Mouse (Mus musculus): Measurements from ENCODE around the gene Fam107b. TPM values are rescaled to one million over a fixed set of nuclear protein-coding genes. Genes with fewer than 3 reads are reported as not detected.

Gene Fam107b
- polyA plus RNA-seq, 1 experiment = 8.2 TPM

DNA sequence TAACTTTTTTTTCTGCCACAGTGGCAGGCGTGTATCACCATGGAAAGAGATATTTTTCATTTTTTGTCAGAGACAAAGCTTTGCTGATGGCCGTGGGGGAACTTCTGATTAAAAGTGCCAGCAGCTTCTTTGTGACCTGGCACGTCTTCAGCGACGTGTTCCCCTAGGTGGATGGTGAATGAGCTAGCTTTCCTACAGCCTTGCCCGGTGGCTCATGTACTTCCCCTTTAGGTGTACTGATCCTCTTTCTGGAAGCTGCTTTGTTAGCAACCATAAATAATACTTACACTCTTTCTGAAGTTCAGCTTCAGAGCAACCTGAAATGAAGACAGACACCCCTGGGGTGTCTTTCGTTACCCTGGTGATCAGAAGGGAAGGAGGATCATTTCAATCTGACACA, 3.6 kb downstream of the Fam107b start:
- no peaks in the 10 kb centered on the region for H3K36me3 ChIP-seq (ENCODE audit: control insufficient read depth, insufficient read depth, low read length)

DNA sequence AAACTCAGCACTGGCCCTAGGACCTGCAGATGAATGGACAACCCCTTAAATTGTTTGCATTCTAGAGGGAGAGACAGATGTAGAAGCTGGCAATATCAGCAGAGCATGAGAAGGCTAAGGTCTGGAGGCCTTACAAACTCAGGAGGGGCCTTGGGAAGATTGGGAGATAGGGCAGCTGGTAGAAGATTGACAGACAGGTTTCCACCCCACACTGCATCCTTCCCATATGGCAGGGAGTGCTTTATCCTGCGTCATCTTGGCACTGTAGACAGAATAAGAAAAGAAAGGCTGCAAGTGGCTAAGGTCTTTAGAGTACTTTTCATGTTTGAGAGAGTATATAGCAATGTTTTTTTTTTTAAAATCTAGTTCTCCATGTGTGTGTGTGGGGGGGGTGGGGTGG, 4.9 kb downstream of the Fam107b start:
- Histone ChIP-seq H3K27me3 (ENCODE audit: control insufficient read depth, insufficient read depth, low read length) (no peaks in the 10 kb centered on the region), H3K4me1 (ENCODE audit: control insufficient read depth, insufficient read depth, insufficient read length, low read length) (peaks cover 2% of the 10 kb centered on the region; the same call in 1 of the 2 replicates), H3K36me3 (ENCODE audit: control insufficient read depth, insufficient read depth, low read length) (no peaks in the 10 kb centered on the region), H3K4me3 (ENCODE audit: low read depth, low read length) (no peak overlapping the region), H3K27ac (ENCODE audit: insufficient read depth, low read depth, low read length) (no peak overlapping the region)
- TF ChIP-seq POLR2A (IDR thresholded peaks at IDR 0.05; ENCODE audit: low read depth, low read length) (no peak), CTCF (IDR thresholded peaks at IDR 0.05; ENCODE audit: extremely low read depth, insufficient read length, insufficient replicate concordance, low read depth, low read length) (no peak)
- WGBS = 75% methylated on average over 1 of the region's 1 CpGs

More for the DNA sequence above, 3.6 kb downstream of the Fam107b start:
- Histone ChIP-seq H3K27ac (ENCODE audit: insufficient read depth, low read depth, low read length) (no peak overlapping the region), H3K4me3 (ENCODE audit: low read depth, low read length) (no peak overlapping the region), H3K27me3 (ENCODE audit: control insufficient read depth, insufficient read depth, low read length) (no peaks in the 10 kb centered on the region), H3K4me1 (ENCODE audit: control insufficient read depth, insufficient read depth, insufficient read length, low read length) (peaks cover 2% of the 10 kb centered on the region; the same call in 1 of the 2 replicates)
- WGBS = 85% methylated on average over 7 of the region's 7 CpGs
- TF ChIP-seq POLR2A (IDR thresholded peaks at IDR 0.05; ENCODE audit: low read depth, low read length) = no peak
- no peak for TF ChIP-seq CTCF (IDR thresholded peaks at IDR 0.05; ENCODE audit: extremely low read depth, insufficient read length, insufficient replicate concordance, low read depth, low read length)

DNA sequence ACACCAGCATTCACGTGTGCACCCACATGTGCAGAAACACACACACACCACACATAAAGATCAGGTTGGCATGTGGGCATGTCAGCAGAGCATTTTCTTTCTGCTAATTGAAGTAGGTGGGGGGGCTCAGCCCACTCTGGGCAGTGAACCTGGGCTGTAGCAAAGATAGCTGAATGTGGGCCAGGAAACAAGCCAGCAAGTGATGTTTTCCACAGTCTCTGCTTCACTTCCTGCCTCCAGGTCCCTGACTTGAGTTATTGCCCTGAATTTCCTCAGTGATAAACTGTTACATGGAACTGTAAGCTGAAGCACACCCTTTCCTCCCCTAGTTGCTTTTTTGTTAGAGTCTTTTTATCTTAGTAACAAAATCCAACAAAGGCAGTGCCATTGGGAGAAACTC, 6.1 kb downstream of the Fam107b start:
- TF ChIP-seq CTCF (IDR thresholded peaks at IDR 0.05; ENCODE audit: extremely low read depth, insufficient read length, insufficient replicate concordance, low read depth, low read length) (no peak), POLR2A (IDR thresholded peaks at IDR 0.05; ENCODE audit: low read depth, low read length) (no peak)
- 70% methylated on average over 1 of the region's 1 CpGs for WGBS
- no peaks in the 10 kb centered on the region for H3K27me3 ChIP-seq (ENCODE audit: control insufficient read depth, insufficient read depth, low read length)
- no peaks in the 10 kb centered on the region for H3K36me3 ChIP-seq (ENCODE audit: control insufficient read depth, insufficient read depth, low read length)
- peaks cover 2% of the 10 kb centered on the region; the same call in 1 of the 2 replicates for H3K4me1 ChIP-seq (ENCODE audit: control insufficient read depth, insufficient read depth, insufficient read length, low read length)
- no peak overlapping the region for H3K4me3 ChIP-seq (ENCODE audit: low read depth, low read length)
- H3K27ac ChIP-seq (ENCODE audit: insufficient read depth, low read depth, low read length) = no peak overlapping the region

DNA sequence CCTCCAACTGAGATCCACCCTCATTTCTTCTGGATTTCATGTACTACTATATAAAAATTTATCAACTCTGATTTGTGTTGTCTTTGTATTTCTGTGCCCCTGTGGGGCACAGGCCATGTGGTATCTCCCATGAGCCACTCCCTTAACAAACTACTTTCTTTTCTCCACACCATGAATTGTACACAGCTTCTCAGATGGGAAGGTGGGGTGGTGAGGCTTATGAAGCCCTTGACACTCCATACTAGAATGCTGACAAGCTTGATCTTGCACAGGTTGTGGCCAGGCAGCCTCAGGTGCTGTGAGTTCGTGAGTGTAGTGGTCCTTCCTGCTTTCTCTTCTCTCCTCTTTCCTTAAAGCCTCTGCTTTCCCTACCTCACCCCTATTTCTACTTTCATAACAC, 6.9 kb downstream of the Fam107b start:
- WGBS = 42% methylated on average over 1 of the region's 1 CpGs
- no peak overlapping the region for H3K27ac ChIP-seq (ENCODE audit: insufficient read depth, low read depth, low read length)
- no peaks in the 10 kb centered on the region for H3K36me3 ChIP-seq (ENCODE audit: control insufficient read depth, insufficient read depth, low read length)
- TF ChIP-seq POLR2A (IDR thresholded peaks at IDR 0.05; ENCODE audit: low read depth, low read length) (no peak), CTCF (IDR thresholded peaks at IDR 0.05; ENCODE audit: extremely low read depth, insufficient read length, insufficient replicate concordance, low read depth, low read length) (no peak)
- peaks cover 2% of the 10 kb centered on the region; the same call in 1 of the 2 replicates for H3K4me1 ChIP-seq (ENCODE audit: control insufficient read depth, insufficient read depth, insufficient read length, low read length)
- no peaks in the 10 kb centered on the region for H3K27me3 ChIP-seq (ENCODE audit: control insufficient read depth, insufficient read depth, low read length)
- H3K4me3 ChIP-seq (ENCODE audit: low read depth, low read length) = no peak overlapping the region

DNA sequence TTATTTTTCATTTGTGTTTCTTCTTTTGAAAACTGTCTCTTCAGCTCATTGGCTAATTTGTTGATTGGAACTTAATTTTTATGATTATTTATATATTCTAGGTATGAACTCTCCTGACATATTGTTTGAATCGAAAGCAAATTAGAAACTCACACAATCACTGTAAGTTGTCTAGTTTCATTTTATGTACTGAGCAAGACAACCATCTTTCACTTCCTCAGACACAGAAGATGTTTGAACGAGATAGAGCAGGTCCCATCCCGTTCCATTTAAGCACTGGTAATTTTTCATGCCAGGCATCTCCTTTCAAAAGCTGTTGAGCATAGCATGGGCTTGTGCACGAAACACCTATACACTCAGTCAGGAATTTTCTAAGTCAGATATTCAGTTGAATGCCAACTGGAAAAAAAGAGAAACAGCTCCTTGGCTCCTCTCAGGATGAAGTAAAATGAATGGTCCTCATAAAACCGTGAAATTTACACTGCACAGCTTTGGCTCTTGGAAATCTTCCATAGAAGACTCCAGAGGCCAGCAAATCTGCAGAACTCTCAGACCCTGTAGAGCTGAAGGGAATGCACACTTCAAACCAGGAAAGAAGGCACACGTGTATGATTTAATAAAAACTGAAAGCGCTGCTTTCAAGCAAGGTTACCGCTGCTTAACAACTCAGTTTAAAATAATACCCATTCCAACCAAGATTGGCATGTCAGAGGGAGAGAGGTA, 8.1 kb downstream of the Fam107b start:
- Histone ChIP-seq H3K36me3 (ENCODE audit: control insufficient read depth, insufficient read depth, low read length) (no peaks in the 10 kb centered on the region), H3K27me3 (ENCODE audit: control insufficient read depth, insufficient read depth, low read length) (no peaks in the 10 kb centered on the region), H3K4me1 (ENCODE audit: control insufficient read depth, insufficient read depth, insufficient read length, low read length) (peaks cover 2% of the 10 kb centered on the region; the same call in 1 of the 2 replicates), H3K4me3 (ENCODE audit: low read depth, low read length) (no peak overlapping the region), H3K27ac (ENCODE audit: insufficient read depth, low read depth, low read length) (no peak overlapping the region)
- 75% methylated on average over 8 of the region's 8 CpGs for WGBS
- no peak for TF ChIP-seq POLR2A (IDR thresholded peaks at IDR 0.05; ENCODE audit: low read depth, low read length)
- TF ChIP-seq CTCF (IDR thresholded peaks at IDR 0.05; ENCODE audit: extremely low read depth, insufficient read length, insufficient replicate concordance, low read depth, low read length) = no peak

DNA sequence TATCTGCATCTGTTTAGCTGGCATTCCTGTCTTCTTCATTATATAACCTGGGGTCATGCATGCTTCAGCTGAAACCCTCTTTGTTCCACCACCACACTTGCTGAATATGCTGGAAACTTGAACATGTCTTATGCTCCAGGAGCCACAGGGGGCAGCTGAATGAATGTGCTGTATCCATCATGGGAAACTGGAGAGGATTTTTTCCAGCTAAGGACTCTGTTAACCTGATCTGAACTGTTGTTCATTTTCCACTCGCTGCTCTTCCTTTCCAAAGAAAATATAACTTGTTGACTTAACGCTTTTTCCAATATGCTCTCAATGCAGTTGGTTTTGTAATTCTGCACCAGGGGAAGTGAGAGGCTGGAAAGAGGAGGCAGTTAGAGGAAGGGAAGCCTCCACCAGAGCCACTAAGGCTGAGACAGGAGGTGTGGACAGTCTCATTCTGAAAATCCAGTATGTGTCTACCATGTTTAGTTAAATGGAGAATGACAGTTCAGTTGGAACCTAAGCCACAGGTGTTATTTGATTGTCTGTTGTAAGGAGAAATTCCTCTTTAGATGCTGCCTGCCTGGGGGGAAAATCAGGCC, 9.1 kb downstream of the Fam107b start:
- Histone ChIP-seq H3K27me3 (ENCODE audit: control insufficient read depth, insufficient read depth, low read length) (no peaks in the 10 kb centered on the region), H3K4me3 (ENCODE audit: low read depth, low read length) (no peak overlapping the region), H3K36me3 (ENCODE audit: control insufficient read depth, insufficient read depth, low read length) (no peaks in the 10 kb centered on the region), H3K27ac (ENCODE audit: insufficient read depth, low read depth, low read length) (no peak overlapping the region), H3K4me1 (ENCODE audit: control insufficient read depth, insufficient read depth, insufficient read length, low read length) (peaks cover 2% of the 10 kb centered on the region; the same call in 1 of the 2 replicates)
- 87% methylated on average over 2 of the region's 2 CpGs for WGBS
- TF ChIP-seq POLR2A (IDR thresholded peaks at IDR 0.05; ENCODE audit: low read depth, low read length) (no peak), CTCF (IDR thresholded peaks at IDR 0.05; ENCODE audit: extremely low read depth, insufficient read length, insufficient replicate concordance, low read depth, low read length) (no peak)

DNA sequence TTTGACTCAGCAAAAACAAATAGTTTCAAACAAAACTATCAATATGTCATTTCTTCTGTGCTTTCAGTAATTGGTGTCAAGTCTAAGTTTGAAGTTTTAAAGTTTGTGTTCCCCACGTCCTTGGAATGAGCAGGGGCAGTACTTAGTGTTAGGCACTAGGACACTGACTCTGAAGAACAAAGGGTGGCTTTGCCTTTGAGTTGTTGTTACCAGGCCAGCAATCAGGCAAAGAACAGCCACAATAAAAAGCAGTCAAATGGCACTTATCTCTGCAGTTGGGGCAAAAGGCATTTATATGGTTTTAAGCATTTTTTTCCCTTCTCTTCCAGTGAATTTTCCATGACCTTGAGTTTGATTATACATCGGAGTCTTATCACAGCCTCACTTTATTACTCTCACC, 12.5 kb downstream of the Fam107b start:
- Histone ChIP-seq H3K27me3 (ENCODE audit: control insufficient read depth, insufficient read depth, low read length) (no peaks in the 10 kb centered on the region), H3K4me1 (ENCODE audit: control insufficient read depth, insufficient read depth, insufficient read length, low read length) (no peaks in the 10 kb centered on the region), H3K36me3 (ENCODE audit: control insufficient read depth, insufficient read depth, low read length) (no peaks in the 10 kb centered on the region), H3K27ac (ENCODE audit: insufficient read depth, low read depth, low read length) (no peak overlapping the region), H3K4me3 (ENCODE audit: low read depth, low read length) (no peak overlapping the region)
- 30% methylated on average over 2 of the region's 2 CpGs for WGBS
- TF ChIP-seq POLR2A (IDR thresholded peaks at IDR 0.05; ENCODE audit: low read depth, low read length) (no peak), CTCF (IDR thresholded peaks at IDR 0.05; ENCODE audit: extremely low read depth, insufficient read length, insufficient replicate concordance, low read depth, low read length) (no peak)

All from small intestine, adult 2 months (tissue).